Mouse (Mus musculus) forebrain, embryonic 13.5 days (tissue): ENCODE measurements around the gene Cetn4. TPM values are rescaled to one million over a fixed set of nuclear protein-coding genes. Genes with fewer than 3 reads are reported as not detected.

Source experiments
- ATAC-seq: fragments of 200-750 bp; cut with Nextera tagmentation; 2 replicates; pipeline ENCODE4 v1.8.0; 2017
- H3K27ac ChIP-seq: fragments of 300-500 bp; sonication (generic); 2 replicates; pipeline ENCODE4 v1.5.1; 2015; ENCODE audit warnings: inconsistent platforms, mild to moderate bottlenecking, moderate library complexity
- H3K27me3 ChIP-seq: fragments of 300-500 bp; sonication (generic); 2 replicates; pipeline ENCODE4 v1.6.1; 2015; ENCODE audit warnings: mild to moderate bottlenecking, inconsistent platforms
- H3K36me3 ChIP-seq: fragments of 300-500 bp; sonication (generic); 2 replicates; pipeline ENCODE4 v1.6.1; 2015; ENCODE audit warnings: mild to moderate bottlenecking, inconsistent platforms; ENCODE audit not compliant: poor library complexity, severe bottlenecking
- H3K4me1 ChIP-seq: fragments of 300-500 bp; sonication (generic); 2 replicates; pipeline ENCODE4 v1.6.1; 2015; ENCODE audit warnings: inconsistent platforms
- H3K4me2 ChIP-seq: fragments of 300-500 bp; sonication (generic); 2 replicates; pipeline ENCODE4 v1.6.1; 2015; ENCODE audit warnings: inconsistent platforms, mild to moderate bottlenecking, moderate library complexity
- H3K4me3 ChIP-seq: fragments of 300-500 bp; sonication (generic); 2 replicates; pipeline ENCODE4 v1.5.1; 2015; ENCODE audit warnings: mild to moderate bottlenecking, inconsistent platforms
- H3K9ac ChIP-seq: fragments of 300-500 bp; sonication (generic); 2 replicates; pipeline ENCODE4 v1.6.1; 2015; ENCODE audit warnings: mild to moderate bottlenecking, inconsistent platforms
- H3K9me3 ChIP-seq: fragments of 300-500 bp; sonication (generic); replicated peaks from 2 replicates; pipeline ENCODE4 v1.6.1; 2016; ENCODE audit warnings: inconsistent platforms
- WGBS: fragments of 180-500 bp; shearing (Covaris S2); methylation state at CpG from one replicate; pipeline ENCODE4 v1.1.7; 2015; 5-methylcytosine and 5-hydroxymethylcytosine counted together
- polyA plus RNA-seq: library from polyadenylated mRNA; unstranded; fragments of >200 nt; fragmentation: Nextera tagmentation; extraction: Ambion mirVana; gene quantifications from 2 replicates; pipeline ENCODE4 v1.2.1, GENCODE M21; 2015

Cetn4 gene
- polyA plus RNA-seq, 1 experiment from 2014 or later, result 2.9 TPM

DNA sequence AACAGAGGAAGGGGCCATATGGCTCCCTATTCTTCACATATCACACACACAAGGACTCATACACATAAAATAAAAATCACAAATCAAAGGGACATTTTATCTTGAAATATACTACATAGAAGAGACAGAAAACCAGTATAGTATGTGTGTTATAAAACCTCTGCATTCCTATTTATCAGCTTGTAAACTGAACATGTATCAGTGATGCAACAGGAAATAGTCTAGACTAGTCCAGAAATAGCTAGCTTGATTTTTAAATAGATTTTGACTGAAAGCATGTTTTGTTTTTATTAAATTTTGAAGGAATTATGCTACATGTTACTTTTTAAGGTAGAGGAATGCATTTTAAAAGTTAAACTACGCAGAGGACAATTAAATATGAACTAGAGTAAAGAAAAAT is 17.5 kb upstream of the Cetn4 start:
- Histone ChIP-seq H3K9ac (no peak overlapping the region), H3K36me3 (no peaks in the 10 kb centered on the region), H3K4me1 (no peaks in the 10 kb centered on the region), H3K4me2 (no peak overlapping the region), H3K27ac (no peak overlapping the region), H3K4me3 (no peak overlapping the region), H3K27me3 (no peaks in the 10 kb centered on the region), H3K9me3 (no peaks in the 10 kb centered on the region)
- no peak for ATAC-seq
- WGBS, result 85% methylated on average over 1 of the region's 1 CpGs

DNA sequence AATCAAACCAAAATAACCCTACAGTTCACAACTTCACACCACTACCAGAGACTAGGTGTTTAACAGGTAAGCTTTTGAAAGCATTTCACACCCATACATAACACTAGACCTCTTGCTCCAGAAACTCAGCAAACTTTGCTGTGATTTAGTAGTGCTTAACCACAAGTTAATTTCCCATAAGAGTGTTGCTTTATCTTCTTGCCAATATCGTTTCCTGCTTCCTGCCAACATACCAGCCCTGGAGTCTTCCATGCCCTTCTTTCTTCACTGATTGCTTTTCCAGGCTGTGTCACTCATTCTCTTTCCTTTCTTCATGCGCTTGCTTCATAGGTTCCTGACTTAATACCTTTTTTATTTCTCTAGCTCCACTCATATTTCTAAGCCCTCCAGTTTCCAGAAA is 16.0 kb upstream of the Cetn4 start:
- no peak for ATAC-seq
- Histone ChIP-seq H3K4me2 (no peak overlapping the region), H3K4me3 (no peak overlapping the region), H3K27me3 (no peaks in the 10 kb centered on the region), H3K36me3 (no peaks in the 10 kb centered on the region), H3K27ac (no peak overlapping the region), H3K9ac (no peak overlapping the region), H3K9me3 (no peaks in the 10 kb centered on the region), H3K4me1 (no peaks in the 10 kb centered on the region)
- WGBS, result 81% methylated on average over 2 of the region's 2 CpGs

DNA sequence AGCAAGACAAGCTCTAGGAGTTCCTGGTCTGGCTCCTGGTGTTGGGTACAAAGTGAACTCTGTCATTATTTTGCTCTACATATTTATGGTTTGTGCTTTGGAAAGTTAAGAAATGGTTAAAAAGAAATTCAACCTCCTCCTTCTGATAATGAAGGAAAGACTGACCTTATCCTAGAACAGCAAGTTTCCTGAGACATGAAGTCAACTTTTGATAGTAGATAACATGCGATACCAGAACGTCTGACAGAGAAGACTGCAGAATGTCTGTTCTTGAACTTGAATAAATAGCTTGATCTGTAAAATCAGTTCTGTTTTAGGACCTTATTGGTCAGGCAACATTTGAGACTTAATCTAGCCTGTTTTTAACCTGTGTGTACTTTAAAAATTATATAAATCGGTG is 14.1 kb upstream of the Cetn4 start:
- Histone ChIP-seq H3K9ac (no peak overlapping the region), H3K36me3 (no peaks in the 10 kb centered on the region), H3K9me3 (no peaks in the 10 kb centered on the region), H3K4me3 (no peak overlapping the region), H3K27ac (no peak overlapping the region), H3K4me1 (no peaks in the 10 kb centered on the region), H3K4me2 (no peak overlapping the region), H3K27me3 (no peaks in the 10 kb centered on the region)
- ATAC-seq, result no peak
- WGBS, result 92% methylated on average over 3 of the region's 3 CpGs

DNA sequence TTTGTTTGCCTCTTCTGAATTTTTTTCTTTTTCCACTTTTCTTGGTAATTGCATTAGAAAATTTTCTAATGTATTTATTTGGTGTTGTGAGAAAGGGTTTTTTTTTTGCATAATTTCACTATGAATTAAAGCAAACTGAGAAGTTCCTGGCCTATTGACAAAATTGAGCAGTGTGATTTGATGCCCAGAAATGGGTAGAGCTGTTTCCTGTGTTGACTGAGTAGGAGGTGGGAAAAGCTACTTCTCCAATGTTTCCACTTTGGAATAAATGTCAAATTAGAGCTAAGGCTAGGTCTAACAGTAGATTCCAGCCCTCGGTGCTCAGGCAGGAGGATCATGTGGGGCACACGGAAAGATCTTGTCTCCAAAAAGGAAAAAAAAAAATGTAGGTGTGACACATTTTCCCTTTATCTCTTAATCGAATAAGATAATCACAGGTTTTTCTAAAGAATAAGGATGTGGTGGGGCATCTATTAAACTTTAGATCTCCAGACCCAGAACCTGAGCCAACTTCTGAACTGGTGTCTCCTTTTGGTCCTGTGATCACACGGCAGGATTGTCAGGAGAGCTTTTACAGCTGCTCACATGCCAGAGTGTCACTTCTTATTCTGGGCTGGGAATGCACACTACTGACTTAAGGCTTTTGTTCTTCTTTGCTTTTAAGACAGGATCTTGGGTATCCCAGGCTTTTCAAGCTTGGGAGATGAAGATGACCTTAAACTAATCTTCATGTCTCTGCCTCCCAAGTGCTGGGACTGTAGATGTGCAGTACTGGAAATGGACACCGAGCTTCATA is 13.0 kb upstream of the Cetn4 start:
- H3K9ac ChIP-seq, result no peak overlapping the region
- H3K9me3 ChIP-seq, result no peaks in the 10 kb centered on the region
- H3K27ac ChIP-seq, result no peak overlapping the region
- H3K4me2 ChIP-seq, result no peak overlapping the region
- H3K27me3 ChIP-seq, result no peaks in the 10 kb centered on the region
- H3K4me3 ChIP-seq, result no peak overlapping the region
- no peaks in the 10 kb centered on the region for H3K4me1 ChIP-seq
- ATAC-seq, result no peak
- 89% methylated on average over 5 of the region's 5 CpGs for WGBS
- no peaks in the 10 kb centered on the region for H3K36me3 ChIP-seq

DNA sequence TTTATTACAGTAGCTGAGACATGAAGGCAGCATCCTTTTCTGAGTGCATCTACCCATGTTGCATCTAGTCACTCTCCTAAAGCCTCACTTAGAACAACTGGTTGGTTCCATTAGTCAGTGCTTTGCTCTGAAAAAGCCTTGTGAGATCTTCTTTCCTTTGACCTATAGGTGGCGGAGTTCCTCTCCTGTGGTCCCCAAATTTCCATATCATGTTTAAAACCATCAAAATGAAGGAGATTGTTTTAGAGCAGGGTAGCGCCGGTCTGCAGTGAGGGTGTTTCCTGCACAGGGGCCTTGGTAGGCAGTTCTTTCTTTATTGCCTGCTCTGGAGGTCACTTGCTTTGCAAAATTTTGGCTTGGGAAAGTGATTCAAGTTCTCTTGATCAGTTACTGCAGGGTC is 11.8 kb upstream of the Cetn4 start:
- Histone ChIP-seq H3K4me3 (no peak overlapping the region), H3K36me3 (peaks cover 7% of the 10 kb centered on the region; the same call in 1 of the 2 replicates), H3K4me2 (no peak overlapping the region), H3K27ac (no peak overlapping the region), H3K4me1 (no peaks in the 10 kb centered on the region), H3K9me3 (no peaks in the 10 kb centered on the region), H3K27me3 (no peaks in the 10 kb centered on the region), H3K9ac (no peak overlapping the region)
- ATAC-seq, result 0 out of 2 replicates have a peak, but pooled peaks have one; percentile 19
- WGBS, result 39% methylated on average over 3 of the region's 3 CpGs

DNA sequence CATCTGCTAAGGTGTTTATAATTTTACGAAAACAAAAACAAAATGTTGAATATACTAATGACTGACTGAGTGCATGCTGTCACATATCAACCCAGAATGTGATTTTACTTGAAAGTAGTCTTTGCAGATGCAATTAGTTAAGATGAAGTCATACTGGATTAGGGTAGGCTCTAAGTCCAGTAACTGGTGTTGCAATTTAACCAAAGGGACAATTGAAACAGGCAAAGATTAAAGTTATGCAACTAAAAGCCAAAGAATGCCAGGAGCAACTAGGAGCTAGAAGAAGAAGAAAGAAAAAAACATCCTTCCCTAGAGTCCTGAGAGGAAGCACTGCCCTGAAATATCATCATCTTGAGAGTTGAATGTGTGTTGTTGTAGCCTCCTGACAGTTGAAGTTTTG is 3.7 kb upstream of the Cetn4 start:
- Histone ChIP-seq H3K27ac (no peak overlapping the region), H3K27me3 (no peaks in the 10 kb centered on the region), H3K4me2 (no peak overlapping the region), H3K4me3 (no peak overlapping the region), H3K9me3 (no peaks in the 10 kb centered on the region), H3K4me1 (peaks cover 6% of the 10 kb centered on the region; the same call in 1 of the 2 replicates), H3K9ac (no peak overlapping the region), H3K36me3 (peaks cover 11% of the 10 kb centered on the region; the same call in 1 of the 2 replicates)
- WGBS, result 92% methylated on average over 1 of the region's 1 CpGs
- ATAC-seq, result no peak

DNA sequence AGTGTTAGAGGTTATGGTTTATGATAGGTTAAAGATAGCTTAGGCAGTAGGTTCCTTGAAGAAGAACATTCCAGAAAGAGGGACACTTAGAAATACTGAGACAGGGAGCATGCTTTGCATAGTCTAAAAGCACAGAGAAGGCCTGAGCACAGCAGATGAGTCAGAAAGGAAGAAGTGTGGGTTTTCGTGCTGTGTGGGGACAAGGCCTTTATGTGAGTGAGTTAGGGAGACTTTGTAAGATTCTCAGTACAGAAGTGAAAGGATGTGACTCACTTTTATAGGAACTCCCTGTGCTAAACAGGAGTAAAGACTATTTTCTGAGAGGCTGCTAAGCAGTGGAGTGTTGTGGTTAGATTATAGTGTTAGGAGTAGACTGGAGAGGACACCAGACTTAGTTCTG is 863 bp upstream of the Cetn4 start:
- ATAC-seq, result no peak
- Histone ChIP-seq H3K27me3 (no peaks in the 10 kb centered on the region), H3K36me3 (no peaks in the 10 kb centered on the region), H3K4me3 (peak overlapping the region; percentile 66), H3K4me2 (peak overlapping the region; percentile 65), H3K9ac (peak overlapping the region; percentile 45; the same call in 1 of the 2 replicates), H3K27ac (no peak overlapping the region), H3K4me1 (peaks cover 6% of the 10 kb centered on the region; the same call in 1 of the 2 replicates), H3K9me3 (no peaks in the 10 kb centered on the region)
- WGBS, result 31% methylated on average over 1 of the region's 1 CpGs

DNA sequence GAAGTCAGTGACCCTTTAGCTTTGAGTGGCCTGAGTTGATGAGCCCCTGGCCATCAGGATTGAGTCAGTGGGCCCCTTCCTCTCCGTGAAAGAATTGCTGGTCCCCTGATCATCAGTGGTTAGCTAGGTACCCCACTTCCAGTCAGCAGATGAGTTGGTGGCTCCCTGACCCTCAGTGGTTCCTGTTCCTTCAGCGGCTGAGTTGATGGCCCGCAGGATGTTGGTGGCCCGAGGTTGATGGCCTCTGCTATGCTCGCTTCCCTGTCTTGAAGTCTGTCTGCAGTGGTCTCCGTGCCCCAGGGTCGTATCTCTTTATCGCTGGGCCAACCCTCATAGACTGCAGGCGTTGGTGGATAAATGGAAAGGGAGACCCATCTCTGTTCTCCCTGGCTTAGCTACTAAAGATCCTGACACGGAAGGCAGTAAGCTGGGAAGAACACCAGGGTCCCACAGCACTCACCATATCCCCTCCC is 575 bp downstream of the Cetn4 start:
- peaks cover 6% of the 10 kb centered on the region; the same call in 1 of the 2 replicates for H3K4me1 ChIP-seq
- H3K9ac ChIP-seq, result peak overlapping the region; percentile 76
- no peaks in the 10 kb centered on the region for H3K36me3 ChIP-seq
- H3K4me3 ChIP-seq, result peak overlapping the region; percentile 66
- no peak for ATAC-seq
- H3K4me2 ChIP-seq, result peak overlapping the region; percentile 65
- H3K27ac ChIP-seq, result no peak overlapping the region
- no peaks in the 10 kb centered on the region for H3K27me3 ChIP-seq
- WGBS, result 3% methylated on average over 10 of the region's 10 CpGs
- no peaks in the 10 kb centered on the region for H3K9me3 ChIP-seq

DNA sequence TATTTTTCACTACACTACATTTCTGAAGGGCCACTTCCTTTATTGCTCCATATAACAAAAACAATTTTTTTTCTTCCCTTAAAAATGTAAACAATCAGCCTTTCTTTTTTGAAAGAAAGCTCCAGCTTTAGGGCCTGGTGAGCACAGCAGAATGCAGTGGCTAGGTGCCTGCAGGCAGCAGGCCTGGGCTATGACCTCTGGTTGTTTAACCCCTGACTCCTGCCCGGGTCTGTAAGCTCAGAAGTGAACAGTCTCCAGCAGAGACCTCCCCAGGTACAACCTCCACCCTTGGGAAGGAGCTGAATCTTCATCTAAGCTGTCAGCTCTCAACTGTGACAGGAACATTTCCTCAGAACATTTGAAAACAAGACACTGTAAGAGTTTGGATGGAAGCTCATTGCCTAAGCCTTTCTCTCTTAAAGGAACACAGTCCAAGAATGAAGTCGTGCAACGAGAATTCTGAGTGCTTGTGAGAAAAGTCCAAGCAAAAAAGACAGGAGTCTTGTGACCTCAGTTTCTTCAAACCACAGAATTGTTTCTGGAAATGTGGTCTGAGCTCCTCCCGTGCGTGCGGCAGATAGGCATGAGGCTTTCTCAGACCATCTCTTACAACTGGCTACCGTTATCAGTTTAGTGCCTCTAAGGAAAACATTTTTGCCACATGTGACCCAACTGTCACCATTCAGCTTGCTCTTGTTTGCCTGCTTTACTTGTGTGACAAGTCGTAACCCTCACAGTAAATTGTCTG is 8.9 kb downstream of the Cetn4 start:
- no peaks in the 10 kb centered on the region for H3K4me1 ChIP-seq
- no peak overlapping the region for H3K4me3 ChIP-seq
- no peak for ATAC-seq
- no peak overlapping the region for H3K4me2 ChIP-seq
- no peak overlapping the region for H3K9ac ChIP-seq
- no peaks in the 10 kb centered on the region for H3K27me3 ChIP-seq
- WGBS, result 80% methylated on average over 8 of the region's 8 CpGs
- no peaks in the 10 kb centered on the region for H3K9me3 ChIP-seq
- H3K36me3 ChIP-seq, result no peaks in the 10 kb centered on the region
- H3K27ac ChIP-seq, result no peak overlapping the region

DNA sequence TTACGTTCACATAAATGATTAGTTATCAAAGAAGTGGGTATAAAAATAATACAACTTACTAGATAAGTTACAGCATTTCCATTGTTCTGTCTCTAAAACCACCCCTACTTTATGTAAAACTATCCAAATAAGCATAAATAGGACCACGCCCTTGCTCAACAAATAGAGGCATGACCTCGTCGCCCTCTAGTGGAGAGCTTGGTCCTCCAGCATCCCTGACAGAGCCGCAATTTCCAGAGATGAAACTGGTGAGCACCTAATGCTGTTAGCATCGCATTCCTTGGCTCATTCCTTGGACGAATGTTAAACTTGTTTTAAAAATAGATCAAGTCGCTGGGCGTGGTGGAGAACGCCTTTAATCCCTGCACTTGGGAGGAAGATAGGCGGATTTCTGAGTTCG is 9.8 kb downstream of the Cetn4 start:
- Histone ChIP-seq H3K27me3 (no peaks in the 10 kb centered on the region), H3K9ac (no peak overlapping the region), H3K9me3 (no peaks in the 10 kb centered on the region), H3K4me2 (no peak overlapping the region), H3K4me1 (no peaks in the 10 kb centered on the region), H3K36me3 (no peaks in the 10 kb centered on the region), H3K4me3 (no peak overlapping the region), H3K27ac (no peak overlapping the region)
- ATAC-seq, result no peak
- 42% methylated on average over 12 of the region's 12 CpGs for WGBS

DNA sequence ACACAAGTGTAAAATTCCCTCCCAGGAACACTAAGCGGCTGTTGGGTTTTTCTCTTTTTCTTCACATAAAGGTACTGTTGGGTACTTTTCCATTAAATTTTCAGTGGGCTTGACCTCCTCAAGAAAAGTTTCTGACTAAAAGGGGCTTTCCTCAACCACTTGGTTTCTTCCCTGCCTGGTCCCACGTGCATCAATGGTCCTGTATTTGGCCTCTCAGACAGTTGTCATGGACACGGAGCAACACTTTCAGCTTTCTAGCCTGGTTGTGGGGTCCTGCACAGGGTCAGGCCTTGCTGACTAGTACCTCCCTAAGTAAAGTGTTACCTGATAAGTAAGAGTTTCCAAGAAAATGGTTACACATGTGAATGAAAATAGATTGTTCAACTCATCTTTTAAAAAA is 13.0 kb downstream of the Cetn4 start:
- WGBS, result 80% methylated on average over 3 of the region's 3 CpGs
- no peaks in the 10 kb centered on the region for H3K4me1 ChIP-seq
- H3K9ac ChIP-seq, result no peak overlapping the region
- H3K4me3 ChIP-seq, result no peak overlapping the region
- ATAC-seq, result no peak
- no peak overlapping the region for H3K4me2 ChIP-seq
- no peaks in the 10 kb centered on the region for H3K9me3 ChIP-seq
- H3K27me3 ChIP-seq, result no peaks in the 10 kb centered on the region
- H3K36me3 ChIP-seq, result no peaks in the 10 kb centered on the region
- no peak overlapping the region for H3K27ac ChIP-seq

DNA sequence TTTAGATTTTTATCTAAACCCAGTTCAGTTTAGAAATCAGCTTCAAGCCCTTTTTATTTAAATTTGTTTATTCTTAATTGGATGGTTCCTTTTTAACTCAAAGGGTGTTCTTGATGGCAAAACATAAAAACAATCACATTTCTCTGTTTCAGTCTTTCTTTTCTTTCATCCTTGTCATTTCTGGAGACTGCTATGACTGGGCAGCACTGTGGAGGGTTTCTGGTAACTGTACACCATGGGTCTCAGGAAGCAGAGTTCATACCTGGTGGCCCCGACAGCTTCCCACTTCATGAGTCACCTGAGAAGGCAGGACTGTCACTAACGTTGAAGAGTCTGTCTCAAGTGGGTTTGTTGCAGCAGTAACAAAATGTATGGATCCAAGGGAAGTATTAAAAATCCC is 19.9 kb downstream of the Cetn4 start:
- WGBS, result 78% methylated on average over 2 of the region's 2 CpGs
- ATAC-seq, result no peak
- no peak overlapping the region for H3K9ac ChIP-seq
- H3K36me3 ChIP-seq, result no peaks in the 10 kb centered on the region
- no peaks in the 10 kb centered on the region for H3K9me3 ChIP-seq
- no peak overlapping the region for H3K4me3 ChIP-seq
- no peak overlapping the region for H3K4me2 ChIP-seq
- H3K4me1 ChIP-seq, result peaks cover 4% of the 10 kb centered on the region; the same call in 1 of the 2 replicates
- H3K27me3 ChIP-seq, result no peaks in the 10 kb centered on the region
- no peak overlapping the region for H3K27ac ChIP-seq
